Mouse (Mus musculus) mouse trophoblast stem cell (cell line): ENCODE results near the gene Lrrc23.
"Not testable (repeated sequence)": the region's sequence is repeated elsewhere in the genome, so short reads cannot be mapped to it uniquely, and the experiment has no call there.

Experiments
- in situ Hi-C, 2 experiments: fragments of 300-500 bp; cut with MseI, MboI; formaldehyde crosslinking; loops; 2 replicates in 1 of 2; 3 replicates in 1 of 2; pipeline ENCODE4 v1.15.1; 2025

The Lrrc23 gene

DNA sequence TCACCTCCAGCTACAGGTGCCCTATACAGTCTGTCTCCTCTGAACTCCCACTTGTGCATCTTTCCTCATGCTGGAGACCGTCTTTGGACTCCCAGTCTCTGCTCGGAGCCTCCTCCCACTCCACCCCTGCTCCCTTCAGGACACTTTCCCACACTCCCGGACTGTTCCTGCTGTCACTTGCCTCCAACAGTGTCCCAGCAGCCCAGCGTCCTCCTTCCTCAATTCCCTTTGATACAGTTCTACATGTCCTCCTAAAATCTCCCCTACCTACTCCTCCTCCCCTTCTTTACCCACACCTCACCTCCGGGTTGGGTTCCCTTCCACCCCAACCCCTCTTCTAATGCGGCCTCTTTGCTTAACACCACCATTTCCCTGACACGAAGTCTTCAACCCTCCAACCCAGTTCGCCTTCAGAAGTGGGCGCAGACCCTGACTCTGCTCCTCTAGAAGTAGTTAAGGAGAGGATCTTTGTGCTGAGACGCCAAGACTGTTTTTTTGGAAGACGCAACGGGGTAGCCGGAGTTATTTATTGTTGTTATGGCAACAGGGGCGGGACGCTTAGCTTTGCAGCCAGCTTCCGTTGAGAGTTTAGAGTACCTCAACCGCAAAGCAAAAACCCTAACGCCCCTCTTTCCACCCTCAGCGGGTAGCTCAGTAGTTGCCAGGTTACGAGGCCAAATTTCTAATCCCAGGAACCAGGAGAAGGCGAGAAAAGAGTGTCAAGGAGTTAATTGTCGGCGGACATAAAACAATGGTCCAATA is at the start of gene Lrrc23:
TSS of gene Lrrc23 (minus strand) at position 506 of the 762 bp plus-strand sequence.
- in situ Hi-C loops, result no loop called here

- in situ Hi-C loops, result no loop called here
These were observed 48.6 kb upstream of the Lrrc23 start for GRCm38 (mm10) chr6:124828101-124828592.

DNA sequence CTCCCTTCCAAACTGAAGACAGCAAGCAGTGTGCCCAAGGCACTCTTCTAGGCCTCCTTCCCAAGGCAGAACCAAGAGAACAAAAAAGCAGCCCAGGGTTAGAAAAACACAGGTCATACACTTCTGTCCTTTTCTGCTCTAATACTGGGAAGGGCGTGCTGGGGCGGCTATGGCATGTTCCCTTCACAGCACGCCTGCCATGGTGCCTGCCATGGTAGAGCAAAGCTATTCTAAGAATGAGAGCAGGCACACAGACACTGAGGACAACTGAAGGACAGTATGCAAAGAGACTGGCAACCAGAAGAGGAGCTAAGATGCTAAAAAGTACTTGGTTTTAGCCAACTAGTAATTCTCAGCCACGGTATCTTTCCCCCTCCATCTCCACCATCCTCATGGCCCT is 42.5 kb upstream of the Lrrc23 start:
- in situ Hi-C loops, result no loop called here

GRCm38 (mm10) chr6:124820891-124821290 is 41.4 kb upstream of the Lrrc23 start:
- in situ Hi-C loops, result no loop called here

DNA sequence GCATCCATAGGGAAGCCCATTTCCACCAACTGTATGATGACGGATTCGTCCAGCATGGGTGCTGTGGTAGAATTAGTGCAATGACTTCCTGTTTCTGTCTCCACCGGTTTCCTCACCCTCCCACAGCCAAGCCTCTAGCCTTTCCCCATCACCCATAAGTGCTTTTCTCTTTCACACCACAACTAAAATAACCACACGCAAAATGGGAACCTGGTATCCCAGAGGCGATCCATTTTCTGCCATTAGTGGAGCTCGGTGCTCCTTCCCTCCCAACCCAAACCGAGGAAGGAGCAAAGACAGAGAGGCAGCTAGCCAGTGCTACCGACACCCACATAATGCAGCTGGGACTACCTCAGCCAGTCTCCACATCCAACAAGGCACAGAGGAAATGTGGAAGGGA is 38.4 kb upstream of the Lrrc23 start:
- in situ Hi-C loops, result no loop called here

GRCm38 (mm10) chr6:124817563-124817962 is 38.0 kb upstream of the Lrrc23 start:
- in situ Hi-C loops, result no loop called here

- in situ Hi-C loops, result no loop called here
These were observed 37.6 kb upstream of the Lrrc23 start for GRCm38 (mm10) chr6:124817125-124817524.

DNA sequence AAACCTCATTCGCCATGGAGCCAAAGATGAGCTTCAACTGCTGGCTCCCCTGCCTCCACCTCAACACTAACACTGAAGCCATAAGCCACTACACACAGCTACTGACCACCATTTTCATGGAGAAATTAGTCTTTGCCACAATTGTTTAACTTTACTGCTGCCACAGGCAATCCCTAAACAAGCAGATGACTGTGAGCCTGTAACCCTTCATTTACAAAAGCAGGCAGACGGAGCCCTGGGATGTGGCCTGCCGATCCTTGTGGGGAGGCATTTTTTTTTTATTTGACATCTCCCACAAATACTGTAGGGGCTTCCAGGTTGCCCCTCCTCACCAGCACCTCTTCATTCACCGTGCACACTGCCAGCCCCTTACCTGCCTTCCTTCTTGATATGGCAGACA is 37.1 kb upstream of the Lrrc23 start:
- in situ Hi-C loops, result no loop called here

DNA sequence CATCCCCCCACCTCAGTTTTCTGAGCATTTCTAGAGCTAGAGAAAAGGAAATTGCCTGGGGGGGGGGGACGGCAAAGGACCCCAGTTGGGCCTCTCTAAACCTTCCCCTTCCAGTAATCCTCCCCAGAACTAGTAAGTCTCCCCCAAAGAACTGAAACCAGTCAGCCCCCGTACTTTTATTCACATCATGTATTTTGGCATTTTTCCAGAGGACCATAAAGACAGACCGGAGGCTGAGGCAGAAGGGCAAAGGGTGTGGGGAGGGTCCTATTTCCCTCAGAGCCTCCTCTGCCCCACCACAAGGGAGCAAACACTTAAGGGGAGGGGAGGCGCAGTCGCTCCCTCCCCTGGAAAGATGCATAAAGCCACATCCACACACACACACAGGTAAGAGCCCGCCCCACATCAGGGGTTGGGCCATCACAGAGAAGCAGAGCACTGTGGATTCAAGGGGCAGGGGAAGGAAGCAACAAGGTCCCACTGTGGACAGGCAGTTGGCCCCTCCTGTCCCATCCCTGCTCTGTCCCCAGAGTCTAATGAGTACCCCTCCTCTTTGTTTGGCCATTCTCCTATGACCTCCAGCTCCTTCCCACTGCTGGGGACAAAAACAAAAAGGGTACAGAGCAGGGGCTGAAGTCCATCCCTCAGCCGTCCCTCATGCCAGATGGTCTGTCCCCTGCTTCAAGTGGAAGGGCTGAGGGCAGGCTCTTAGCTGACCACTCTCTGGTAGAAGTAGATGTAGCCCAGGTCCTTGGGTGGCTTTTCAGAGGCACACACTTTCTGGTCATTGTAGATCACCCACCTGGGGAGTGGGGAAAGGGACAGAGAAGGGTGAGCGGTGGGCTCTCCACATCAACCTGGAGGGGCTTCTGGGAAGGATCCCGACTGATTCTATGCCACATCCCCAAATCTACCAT is 35.6 kb upstream of the Lrrc23 start:
- in situ Hi-C loops, result no loop called here

- in situ Hi-C loops, result no loop called here
These were observed 34.9 kb upstream of the Lrrc23 start for GRCm38 (mm10) chr6:124814448-124814847.

GRCm38 (mm10) chr6:124813933-124814332 is 34.4 kb upstream of the Lrrc23 start, which contains the start of gene Tpi1:
TSS of gene Tpi1 (minus strand) at chr6:124814296.
- in situ Hi-C loops, result no loop called here

DNA sequence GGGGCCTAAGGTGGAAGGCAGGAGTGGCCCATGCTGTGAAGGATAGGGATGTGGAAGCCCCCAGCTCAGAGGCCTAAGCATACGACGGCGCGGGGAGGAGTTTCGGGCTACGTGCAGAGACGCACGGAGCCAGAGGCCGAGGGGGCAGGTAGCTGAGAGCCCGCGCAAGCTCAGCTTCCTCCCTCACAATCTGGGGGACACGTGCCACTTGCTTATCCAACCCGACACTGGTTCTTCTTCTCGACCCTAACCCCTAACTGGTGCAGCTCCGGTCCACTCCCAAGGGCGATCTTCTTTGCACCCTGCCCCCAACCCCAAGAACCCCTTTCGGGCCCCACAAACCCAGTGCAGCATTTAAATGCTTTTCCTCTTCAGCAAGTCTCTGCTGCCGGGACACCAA is 34.0 kb upstream of the Lrrc23 start:
- in situ Hi-C loops, result no loop called here

- in situ Hi-C loops, result no loop called here
These were observed 33.3 kb upstream of the Lrrc23 start for GRCm38 (mm10) chr6:124812848-124813247.

DNA sequence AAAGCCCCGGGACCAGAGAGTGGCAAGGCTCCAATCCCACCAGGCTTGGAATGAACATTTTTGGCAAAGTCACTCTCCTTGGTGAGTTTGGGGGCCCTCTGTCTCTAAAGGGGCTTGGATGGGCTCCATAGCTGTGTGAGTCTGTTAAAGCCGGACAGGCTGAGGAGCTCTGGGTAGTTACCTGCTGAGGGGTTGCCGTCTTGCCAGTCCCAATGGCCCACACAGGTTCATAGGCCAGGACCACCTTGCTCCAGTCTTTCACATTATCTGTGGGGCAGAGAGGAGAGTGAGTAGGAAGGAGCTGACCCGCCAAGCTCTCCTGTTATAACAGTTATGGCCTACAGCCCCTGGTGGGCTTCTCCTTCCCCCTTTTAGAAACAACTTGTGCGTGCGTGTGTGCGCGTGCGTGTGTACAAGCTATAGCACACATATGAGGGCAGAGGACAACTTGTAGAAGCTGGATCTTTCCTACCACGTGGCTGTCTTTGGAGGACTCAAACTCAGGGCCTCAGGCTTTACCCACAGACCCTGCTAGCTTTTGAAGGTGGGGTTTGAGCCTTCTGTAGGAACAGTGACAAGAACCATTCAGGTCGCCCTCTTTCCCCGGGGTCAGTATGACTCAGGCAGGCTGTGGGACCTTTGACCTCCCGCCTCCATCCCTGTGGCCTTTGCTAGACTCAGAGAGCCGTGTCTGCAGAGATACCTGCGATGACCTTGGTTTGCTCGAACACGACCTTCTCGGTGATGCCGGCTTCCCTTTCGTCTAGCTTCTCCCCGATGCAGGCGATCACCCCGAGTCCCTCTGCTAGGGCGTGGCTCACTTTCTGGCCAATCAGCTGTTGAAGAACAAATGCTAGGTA is 32.4 kb upstream of the Lrrc23 start:
- in situ Hi-C loops, result no loop called here

DNA sequence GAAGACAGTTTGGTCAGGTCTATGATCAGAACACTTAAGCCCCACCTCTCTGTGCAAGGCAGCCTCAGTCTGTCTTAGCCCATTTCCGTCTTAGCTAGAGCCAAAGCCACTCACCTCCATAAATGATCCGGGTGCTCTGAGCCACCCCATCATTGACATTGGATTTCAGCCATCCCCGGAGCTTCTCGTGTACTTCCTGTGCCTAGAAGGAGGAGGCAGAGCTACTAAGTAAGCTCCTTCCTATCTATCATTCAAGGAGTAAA is 31.8 kb upstream of the Lrrc23 start:
- in situ Hi-C loops, result no loop called here

GRCm38 (mm10) chr6:124810566-124811402 is 31.3 kb upstream of the Lrrc23 start:
- in situ Hi-C loops, result not testable (repeated sequence)

DNA sequence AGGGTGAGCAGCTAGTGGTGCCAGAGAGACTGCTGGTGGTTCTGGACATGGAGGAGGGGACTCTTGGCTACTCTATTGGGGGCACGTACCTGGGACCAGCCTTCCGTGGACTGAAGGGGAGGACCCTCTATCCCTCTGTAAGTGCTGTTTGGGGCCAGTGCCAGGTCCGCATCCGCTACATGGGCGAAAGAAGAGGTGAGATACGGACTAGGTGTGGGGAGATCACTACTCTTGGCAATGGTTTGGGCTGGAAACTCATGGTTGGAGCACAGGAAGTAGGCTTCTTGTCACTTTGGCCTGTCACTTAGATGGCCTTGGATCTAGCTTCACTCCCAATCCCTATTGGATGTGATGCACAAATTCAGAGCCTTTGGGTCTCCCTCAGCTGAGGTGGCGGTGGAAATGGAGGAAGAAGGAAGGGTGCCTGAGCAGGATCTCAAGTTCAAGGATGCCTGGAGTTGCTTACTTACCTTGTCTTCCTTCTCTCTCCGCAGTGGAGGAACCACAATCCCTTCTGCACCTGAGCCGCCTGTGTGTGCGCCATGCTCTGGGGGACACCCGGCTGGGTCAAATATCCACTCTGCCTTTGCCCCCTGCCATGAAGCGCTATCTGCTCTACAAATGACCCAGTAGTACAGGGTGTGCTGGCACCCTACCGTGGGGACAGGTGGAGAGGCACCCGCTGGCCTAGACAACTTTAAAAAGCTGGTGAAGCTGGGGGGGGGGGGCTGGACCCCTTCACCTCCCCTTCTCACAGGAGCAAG is 30.4 kb upstream of the Lrrc23 start:
- in situ Hi-C loops, result no loop called here

DNA sequence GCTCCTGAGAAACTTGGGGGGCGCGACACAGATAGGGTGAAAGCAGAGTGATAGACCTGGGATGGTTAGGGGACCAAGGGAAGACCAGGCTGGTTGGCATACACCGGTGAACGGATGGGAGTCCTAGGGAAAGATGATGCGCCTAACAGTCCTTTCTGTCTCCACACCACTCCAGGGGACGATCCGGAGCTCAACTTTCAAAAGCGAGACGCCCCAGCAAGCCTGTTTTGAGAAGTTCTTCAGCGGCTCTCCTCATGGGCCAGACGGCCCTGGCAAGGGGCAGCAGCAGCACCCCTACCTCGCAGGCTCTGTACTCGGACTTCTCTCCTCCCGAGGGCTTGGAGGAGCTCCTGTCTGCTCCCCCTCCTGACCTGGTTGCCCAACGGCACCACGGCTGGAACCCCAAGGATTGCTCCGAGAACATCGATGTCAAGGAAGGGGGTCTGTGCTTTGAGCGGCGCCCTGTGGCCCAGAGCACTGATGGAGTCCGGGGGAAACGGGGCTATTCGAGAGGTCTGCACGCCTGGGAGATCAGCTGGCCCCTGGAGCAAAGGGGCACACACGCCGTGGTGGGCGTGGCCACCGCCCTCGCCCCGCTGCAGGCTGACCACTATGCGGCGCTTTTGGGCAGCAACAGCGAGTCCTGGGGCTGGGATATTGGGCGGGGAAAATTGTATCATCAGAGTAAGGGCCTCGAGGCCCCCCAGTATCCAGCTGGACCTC is 29.7 kb upstream of the Lrrc23 start:
- in situ Hi-C loops, result no loop called here

- in situ Hi-C loops, result no loop called here
These were observed 29.0 kb upstream of the Lrrc23 start, which contains the start of gene Spsb2 for GRCm38 (mm10) chr6:124808358-124809012. TSS of gene Spsb2 (plus strand) at chr6:124808661.
